Mouse (Mus musculus): ENCODE results near the gene Pnpla2.

Pnpla2 gene

DNA sequence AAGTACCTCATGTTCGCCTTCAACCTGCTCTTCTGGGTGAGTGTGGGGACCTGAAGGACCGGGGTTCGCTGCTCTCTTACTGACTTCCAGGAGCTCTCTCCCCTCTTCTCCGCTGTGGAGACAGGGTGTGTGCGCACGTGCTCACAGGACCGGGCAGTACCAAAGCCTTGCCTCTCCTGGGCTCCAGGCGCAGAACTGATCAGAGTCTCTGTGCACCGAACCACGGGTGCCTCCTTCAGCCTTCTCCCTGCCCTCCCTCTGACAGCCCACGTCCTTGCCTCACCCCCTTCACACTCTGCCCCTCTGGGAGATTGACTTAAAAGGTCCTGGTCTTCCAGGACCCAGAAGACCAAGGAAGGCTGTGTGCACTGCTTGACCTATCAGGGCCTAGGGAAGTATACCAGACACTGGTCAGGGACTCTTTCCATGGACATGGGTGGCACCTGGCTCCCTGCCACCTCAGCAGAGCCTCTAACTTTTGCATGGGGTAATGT lies 27.6 kb downstream of the Pnpla2 start:
- in situ Hi-C loops (cut with MboI): no loop called here

GRCm38 (mm10) chr7:141483114-141483653 lies 28.2 kb downstream of the Pnpla2 start:
- in situ Hi-C loops (cut with MboI): no loop called here

DNA sequence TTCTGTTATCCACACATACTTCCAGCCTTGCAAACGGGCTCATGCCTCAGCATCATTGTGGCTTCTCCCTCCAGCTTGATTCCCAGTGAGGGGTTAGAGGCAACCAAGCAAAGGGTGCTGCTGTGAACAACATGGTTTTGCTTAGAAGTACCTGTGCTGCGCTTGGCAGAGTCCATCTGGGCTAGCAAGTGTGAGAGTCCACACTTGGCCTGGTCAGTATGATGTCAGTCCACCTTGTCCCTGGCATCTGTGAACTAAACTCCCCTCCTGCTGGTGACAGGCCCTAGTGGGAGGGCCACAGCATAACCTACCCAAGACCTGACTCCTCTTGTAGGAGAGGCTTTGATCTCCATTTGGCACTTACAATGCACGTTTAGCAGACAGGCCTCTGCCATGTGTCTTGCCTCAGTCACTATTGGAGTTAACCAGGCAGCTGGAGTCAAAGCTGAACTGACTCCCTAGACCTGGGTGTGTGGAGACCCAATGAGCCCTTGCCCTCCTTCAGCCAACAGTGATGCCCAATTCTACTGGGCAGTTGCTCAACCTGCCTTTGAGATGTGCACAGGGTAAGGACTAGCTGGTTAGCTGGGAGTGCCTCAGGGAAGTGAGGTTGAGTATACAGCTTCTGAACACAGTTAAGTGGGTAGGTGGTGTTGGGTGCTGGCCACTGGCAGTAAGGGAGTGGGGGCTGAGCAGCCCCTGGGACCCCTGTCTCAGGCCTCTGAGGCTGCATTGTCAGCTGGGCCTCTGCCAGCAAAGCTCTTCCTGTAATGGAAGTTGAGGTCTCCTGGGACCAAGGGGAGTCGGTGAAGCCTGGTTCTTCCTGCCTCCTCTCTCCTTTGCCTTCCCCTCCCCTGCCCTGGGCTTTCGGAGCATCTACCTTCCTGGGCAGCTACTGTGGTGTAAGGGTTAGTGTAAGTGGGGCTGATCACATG lies 29.5 kb downstream of the Pnpla2 start:
- in situ Hi-C loops (cut with MboI): no loop called here

DNA sequence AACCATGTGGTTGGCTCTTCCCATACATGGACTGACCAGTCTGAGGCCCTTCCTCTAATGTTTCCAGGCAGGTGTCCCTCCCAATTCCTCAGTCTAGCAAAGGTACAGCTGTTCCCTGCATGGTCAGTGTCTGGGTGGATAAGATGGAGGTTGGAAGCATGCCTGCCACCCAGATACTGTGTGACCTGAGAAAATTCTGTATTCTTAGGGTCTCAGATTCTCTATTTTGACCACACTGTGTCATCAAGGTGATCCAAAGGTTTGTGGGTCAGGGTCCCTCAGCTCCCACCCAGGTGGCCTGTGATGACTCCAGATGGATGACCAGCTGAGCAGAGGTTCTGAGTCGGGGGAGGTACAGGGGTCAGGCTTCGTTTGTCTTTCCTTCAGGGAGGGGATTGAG lies 30.2 kb downstream of the Pnpla2 start:
- in situ Hi-C loops (cut with MboI): no loop called here

DNA sequence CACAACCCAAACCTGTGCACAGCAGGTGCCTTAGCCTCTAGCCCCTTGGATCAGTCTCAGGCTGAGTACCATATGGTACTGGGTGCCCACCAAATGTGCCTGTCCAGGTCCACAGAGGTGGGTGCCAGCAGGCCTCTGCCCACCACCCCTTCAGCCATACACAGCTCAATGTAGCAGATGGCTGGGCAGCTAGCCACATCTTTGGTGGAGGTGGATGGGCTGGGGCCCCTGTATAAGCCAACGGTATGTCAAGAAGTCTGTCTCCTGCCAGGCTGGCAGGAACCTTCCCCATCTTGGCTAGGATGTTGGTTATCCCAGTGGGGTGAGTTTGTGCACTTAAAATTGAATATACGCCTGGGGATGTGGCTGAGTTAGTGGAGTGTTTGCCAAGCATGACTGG lies 30.6 kb downstream of the Pnpla2 start:
- in situ Hi-C loops (cut with MboI): no loop called here

GRCm38 (mm10) chr7:141486239-141486638 lies 31.2 kb downstream of the Pnpla2 start:
- in situ Hi-C loops (cut with MboI): no loop called here

DNA sequence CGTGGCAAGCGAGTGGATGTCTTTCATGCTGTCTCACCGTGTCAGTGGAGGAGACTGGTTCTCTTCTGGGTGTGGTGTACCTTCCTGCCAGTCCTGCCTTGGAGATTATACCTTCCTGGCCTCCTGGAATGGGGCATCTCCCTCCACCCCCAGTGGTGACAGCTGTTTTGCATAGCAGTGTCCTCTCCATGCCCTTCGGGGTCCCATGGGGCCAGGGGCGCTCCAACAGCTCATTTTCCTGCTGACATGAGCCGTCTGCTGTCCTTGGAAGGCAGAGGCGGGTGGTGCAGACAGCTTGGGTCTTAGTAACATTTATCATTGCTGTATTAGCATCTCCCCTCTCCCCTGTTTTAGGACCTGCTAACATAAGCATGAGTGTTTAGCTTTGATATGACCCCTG lies 32.1 kb downstream of the Pnpla2 start:
- in situ Hi-C loops (cut with MboI): no loop called here

DNA sequence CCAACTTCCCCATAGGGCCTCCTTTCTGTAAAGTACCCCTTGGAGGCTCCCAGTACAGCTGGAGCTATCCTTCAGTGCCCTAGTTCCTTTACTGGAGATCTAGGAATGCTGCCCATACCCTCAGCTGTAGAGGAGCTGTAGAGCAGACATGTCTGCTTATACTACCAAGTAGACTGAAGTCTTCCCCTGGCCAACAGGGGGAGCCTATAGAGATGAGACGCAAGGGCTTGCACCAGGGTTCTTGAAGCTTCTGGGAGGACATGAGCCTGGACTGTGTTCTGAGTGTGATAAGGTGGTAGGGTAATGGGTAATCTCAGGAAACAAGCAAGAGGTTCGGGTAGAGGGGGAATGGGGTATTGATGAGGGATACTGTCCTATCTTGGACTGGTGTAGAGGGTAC lies 36.2 kb downstream of the Pnpla2 start:
- in situ Hi-C loops (cut with MboI): no loop called here

GRCm38 (mm10) chr7:141492738-141493137 lies 37.7 kb downstream of the Pnpla2 start:
- in situ Hi-C loops (cut with MboI): no loop called here

GRCm38 (mm10) chr7:141493729-141494128 lies 38.7 kb downstream of the Pnpla2 start:
- in situ Hi-C loops (cut with MboI): no loop called here

- in situ Hi-C loops (cut with MboI): no loop called here
Observed at GRCm38 (mm10) chr7:141495379-141495778, 40.4 kb downstream of the Pnpla2 start.

DNA sequence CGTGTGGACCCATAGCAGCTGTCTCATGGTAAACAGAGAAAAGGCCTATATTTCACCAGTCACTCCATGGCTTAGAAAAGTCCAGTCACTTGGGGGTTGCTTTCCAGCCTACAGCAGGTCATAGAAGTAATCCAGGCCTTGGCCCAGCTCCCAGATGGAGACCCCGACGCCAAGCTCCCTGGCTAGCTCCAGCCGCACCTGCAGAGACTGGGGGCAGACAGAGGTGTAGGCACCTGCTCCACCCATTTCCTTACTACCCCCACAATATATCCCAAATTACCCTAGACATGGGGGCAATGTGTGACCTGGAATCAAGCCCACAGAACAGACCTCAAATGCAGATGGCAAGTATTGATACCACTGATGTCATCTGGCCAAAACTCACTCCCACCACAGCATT lies 40.9 kb downstream of the Pnpla2 start:
- in situ Hi-C loops (cut with MboI): no loop called here

- in situ Hi-C loops (cut with MboI): no loop called here
Observed at GRCm38 (mm10) chr7:141497600-141497999, 42.6 kb downstream of the Pnpla2 start.

GRCm38 (mm10) chr7:141501820-141502555 lies 47.0 kb downstream of the Pnpla2 start:
- in situ Hi-C loops (cut with MboI): no loop called here

DNA sequence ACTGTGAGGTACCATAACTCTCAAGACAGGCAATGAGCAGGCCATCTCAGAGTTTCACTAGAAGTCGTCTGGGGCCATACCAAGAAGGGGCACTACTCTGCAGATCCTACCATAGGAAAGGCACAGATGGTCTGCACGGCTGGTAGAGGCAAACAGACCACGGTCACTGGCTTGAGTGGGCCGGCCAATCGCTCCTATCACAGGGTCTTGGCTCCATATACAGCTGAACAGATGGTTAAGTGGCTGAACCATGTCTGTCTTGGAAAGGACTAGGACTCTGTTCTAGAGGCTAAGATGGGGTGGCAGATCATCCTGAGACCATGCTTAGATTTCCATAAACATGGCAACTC lies 47.5 kb downstream of the Pnpla2 start:
- in situ Hi-C loops (cut with MboI): no loop called here

DNA sequence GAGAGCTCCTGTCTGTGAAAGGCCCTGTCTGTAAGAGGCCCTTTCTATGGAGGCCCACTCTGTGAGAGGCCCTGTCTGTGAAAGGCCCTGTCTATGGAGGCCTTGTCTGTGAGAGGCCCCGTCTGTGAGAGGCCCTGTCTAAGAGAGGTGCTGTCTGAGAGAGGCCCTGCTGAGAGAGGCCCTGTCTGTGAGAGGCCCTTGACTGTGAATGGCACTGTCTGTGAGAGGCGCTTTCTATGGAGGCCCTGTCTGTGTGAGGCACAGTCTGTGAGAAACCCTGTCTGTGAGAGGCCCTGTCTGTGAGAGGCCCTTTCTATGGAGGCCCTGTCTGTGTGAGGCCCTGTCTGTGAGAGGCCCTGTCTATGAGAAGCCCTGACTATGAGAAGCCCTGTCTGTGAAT lies 51.3 kb downstream of the Pnpla2 start:
- in situ Hi-C loops (cut with MboI): no loop called here

GRCm38 (mm10) chr7:141508160-141508559 lies 53.2 kb downstream of the Pnpla2 start:
- in situ Hi-C loops (cut with MboI): no loop called here

- in situ Hi-C loops (cut with MboI): no loop called here
Observed at GRCm38 (mm10) chr7:141510196-141510595, 55.2 kb downstream of the Pnpla2 start.
